Mouse (Mus musculus): Measurements from ENCODE around the gene Ccdc71.

Gene Ccdc71

DNA sequence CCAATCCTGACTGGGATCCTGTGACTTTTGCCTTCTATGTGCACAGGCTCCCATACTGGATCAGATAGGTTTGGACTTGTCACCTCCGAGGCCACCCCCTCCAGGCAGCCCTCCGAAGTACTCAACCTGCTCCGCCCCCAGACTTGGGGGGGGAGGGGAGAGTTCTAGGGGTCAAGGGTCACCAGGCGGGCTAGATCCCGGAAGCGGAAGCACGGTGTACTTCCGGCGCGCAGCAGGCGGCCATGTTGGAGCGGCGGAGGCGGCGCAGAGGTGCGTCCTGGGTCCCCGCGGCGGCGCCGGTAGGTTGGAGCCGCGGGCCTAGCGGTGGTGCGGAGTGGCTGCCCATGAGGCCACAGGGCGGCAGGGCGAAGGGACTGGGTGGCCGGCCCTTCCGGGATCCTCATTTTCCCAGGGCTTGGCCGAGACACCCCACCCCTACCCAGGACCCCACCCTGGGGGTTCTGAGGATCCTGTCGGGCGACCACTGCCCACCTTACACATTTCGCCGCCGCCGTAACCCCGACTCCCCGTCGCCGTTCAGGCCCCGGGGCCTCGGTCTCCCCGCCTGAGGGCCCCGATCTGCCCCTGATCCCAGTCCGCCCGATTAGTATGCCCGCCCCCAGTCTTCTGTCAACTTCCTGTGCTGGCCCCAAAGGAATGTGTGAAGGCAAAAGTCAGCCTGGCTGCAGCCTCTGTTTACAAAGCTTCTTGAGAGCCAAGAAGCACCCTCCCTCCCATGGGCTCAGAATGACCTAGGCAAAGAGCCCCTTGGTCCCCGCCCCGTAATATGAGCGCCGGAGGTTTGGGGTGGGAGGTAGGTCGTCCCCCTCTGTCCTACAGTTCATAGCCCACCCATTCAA, at the start of gene Ccdc71:
TSS of gene Ccdc71 (plus strand) at position 209 of the 860 bp plus-strand sequence.
- DNase-seq (ENCODE audit: extremely low read depth, low read depth): no peak

DNA sequence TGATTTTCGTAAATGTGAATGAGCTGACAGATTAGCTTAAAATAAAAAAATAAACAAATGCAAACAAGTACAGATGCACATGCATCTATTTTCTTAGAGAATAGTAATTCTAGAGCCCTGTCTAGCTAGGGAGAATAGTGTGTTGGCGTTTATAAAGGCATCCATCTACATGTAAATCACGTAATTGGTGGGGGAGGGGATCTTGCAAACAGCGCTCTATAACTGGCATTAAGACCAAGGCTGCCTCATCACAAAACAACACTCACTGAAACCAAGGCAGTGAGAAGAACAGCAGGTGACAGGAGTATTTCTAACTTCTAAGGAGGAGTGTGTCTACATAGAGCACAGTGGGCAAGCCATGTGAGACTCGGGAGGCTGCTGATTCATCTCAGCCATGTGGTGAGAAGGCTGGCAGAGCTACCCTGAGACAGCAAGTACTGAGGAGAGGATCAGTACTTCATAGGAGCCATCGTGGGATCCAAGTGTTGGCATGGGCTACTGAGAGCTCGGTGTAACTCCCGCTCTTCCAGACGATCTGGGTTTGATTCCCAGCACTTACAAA, 48.9 kb upstream of the Ccdc71 start:
- DNase-seq (ENCODE audit: extremely low read depth, low read depth): no peak

DNA sequence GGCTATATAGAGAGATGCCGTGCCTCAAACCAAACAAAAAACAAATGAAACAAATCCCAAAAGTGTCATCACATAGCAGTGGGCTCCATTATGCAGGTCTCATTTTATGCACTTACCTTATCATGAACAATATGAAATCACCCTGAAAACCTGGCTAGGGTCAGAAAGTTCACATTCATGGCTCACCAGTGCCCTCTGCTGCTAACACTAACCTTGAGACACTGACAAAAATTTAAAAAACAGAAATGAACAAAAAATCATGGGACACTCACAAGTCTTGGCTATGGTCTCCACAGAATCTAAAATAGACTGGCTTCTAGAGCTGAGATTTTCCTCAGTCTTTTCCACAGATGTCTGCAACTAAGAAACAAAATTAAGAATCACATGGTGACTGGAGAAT, 48.1 kb upstream of the Ccdc71 start:
- DNase-seq (ENCODE audit: extremely low read depth, low read depth): peak; percentile 13

DNA sequence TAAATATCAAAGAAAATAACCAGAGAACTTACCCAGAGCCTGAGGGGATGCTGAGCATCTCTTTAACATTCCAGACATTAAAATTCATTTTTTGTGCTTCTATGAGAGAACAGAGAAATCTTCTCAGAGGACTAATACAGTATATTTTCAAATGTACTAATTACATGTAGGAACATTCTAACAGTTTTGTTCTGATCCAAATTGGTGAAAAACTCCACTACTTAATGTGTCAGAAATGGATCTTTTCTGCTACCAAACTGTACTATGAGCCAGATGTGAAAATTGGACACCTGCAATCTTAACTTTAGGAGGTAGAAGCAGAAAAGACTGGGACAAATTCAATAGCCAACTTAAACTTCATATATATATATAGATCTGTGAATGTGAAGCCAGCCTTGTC, 31.9 kb upstream of the Ccdc71 start, which contains the start of gene Ccdc36:
TSS of gene Ccdc36 (minus strand) at position 101 of the 400 bp plus-strand sequence.
- no peak for DNase-seq (ENCODE audit: extremely low read depth, low read depth)

DNA sequence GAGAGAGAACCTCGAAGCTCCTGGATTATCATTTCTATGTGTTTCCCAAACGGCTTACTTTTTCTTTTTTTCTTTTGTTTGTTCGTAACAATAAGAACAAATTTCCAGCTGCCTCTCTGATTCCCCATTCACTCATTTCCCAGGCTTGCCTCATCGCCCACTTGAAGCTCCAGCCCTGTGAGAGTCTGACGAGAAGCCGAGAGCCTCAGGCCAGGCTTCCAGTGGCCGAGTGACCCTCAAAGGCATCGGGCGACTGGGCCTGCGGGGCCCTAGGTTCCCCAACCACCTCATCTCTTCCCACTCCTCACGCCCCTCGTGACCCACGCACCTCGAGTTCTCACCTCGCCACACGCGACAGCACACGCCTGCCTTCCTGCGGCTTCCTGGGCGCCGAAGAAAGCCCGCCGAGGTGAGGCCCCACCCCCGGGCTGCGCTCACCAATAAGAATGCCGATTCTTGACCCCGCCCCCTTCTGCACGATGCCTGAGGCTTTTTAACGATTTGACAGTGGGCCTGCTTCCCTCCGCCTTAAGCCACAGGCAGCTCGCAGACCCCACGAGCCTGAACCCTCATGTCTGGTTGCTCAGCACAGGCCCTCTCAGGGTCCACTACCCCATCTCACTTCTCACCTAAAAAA, 28.8 kb upstream of the Ccdc71 start:
- no peak for DNase-seq (ENCODE audit: extremely low read depth, low read depth)

DNA sequence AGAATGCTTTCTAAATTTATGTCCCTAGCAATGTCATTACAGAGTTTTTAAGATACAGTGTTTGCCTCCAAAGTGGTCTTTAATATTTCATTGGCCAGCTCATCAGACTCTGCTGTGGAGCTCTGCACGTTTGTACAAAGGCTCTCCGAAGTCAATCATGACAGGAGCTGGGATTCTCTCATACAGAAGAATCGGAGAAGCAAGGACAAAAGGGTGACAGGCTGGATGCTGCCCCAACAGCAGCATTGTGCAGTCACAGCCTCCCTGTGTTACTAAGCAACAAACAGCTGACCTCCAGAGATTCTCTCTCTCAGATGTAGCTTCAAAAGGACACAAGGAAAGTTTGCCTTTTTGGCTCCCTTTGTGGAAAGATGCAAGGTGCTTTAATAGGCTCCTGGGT, 24.1 kb upstream of the Ccdc71 start, which contains the start of gene BC048562:
TSS of gene BC048562 (plus strand) at position 301 of the 400 bp plus-strand sequence.
- no peak for DNase-seq (ENCODE audit: extremely low read depth, low read depth)

DNA sequence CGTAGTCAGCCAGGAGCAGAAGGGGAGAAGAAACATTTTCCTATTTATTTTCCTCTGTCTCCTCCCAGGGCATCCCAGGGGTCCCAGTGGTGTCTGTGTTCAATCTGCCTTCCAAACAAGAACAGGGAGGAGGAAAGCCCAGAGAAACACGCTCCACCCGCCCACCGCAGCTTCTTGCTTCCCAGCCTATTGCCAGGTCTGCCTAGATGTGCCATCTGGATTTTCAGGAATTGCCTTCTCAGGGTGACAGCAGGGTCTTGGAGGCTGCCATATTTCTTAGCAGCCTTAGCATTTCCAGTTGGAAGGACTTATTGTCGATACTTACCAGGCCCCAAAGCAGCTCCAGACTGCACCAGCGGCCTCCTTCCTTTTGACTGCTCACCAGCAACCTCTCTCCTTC, 21.2 kb upstream of the Ccdc71 start:
- DNase-seq (ENCODE audit: extremely low read depth, low read depth): no peak

DNA sequence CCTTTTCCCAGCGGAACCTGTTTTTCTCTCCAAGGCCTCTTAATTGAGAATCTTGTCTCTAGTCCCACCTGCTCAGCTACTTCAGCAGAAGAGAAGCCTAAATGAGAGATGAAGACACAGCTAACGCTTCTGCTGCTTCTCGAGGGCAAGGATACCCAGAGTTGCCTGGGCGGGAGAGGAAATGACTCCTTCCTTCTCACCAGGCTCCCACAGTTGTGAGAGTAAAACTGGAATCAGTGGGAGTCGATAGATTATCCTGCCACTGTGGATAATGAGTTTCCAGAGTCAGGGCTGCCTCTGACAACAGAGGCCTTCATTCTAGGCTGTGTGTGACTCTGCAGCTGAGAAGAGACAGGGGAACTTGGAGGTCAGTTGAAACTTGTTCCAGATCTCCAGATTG, 19.8 kb upstream of the Ccdc71 start:
- no peak for DNase-seq (ENCODE audit: extremely low read depth, low read depth)

DNA sequence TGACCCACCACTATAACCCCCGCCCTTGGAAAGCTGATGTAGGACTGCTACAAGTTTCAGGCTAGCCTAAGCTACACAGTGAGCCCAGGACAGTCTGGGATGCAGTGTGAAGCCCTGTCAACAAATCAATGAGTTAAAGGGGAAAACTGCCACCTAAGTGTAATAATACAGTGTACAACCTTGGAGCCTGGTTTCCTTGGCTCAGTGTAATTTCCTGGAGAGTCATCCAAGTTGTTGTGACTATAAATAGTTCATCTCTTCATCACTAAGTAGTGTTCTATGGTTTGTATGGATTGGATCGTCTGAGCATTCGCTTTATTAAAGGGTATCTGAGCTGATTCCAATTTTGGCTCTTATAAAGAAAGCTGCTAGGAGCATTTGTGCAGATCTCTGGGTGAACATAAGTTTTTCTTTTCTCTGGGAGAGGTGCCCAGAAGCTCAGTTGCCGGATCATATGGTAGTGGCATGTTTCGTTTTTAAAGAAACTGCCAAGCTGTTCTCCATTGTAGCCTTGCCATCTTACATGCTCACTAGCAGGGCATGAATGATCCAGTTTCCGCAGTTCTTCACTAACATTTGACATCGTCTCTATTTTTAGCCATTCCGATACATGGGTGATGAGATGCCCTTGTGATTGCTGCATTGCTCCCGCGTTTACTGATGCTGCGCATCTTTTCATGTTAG, 18.9 kb upstream of the Ccdc71 start:
- no peak for DNase-seq (ENCODE audit: extremely low read depth, low read depth)

DNA sequence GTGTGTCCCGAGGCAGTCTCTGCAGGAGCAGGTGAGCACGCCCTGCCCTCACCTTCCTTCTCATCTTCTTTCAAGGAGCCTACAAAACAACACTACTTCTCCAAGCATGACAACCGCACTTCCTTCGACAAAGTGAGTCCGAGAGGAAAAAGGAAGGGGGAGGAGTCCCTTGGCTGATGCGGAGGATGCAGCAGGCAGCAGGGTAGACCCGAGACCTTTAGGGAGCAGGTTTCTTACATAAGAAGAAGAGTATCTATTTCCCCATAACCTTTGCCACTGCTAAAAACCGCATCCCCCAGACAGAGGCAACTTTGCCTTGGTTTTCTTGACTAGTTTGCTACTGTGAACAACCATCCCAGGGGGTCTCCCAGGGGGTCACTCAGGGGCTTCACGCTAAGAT, 15.2 kb upstream of the Ccdc71 start:
- no peak for DNase-seq (ENCODE audit: extremely low read depth, low read depth)

DNA sequence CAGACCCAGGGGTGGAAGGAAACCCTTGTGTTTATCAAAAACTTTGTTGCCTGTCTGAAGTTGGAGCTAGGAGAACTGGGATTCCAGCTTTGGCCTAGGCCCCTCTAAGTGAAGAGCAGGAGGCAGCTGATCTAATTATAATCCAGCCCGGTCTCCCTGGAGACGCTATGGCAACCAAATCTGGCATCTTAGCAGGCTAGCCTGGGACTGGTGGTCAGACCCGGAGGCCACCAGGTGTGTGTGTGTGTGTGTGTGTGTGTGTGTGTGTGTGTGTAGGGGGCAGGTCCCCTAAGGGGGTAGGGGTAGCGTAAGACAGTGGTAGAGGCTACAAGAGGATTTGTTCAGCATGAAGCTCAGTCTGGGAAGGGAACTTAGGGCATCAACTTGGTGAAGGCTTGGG, 10.5 kb upstream of the Ccdc71 start:
- DNase-seq (ENCODE audit: extremely low read depth, low read depth): no peak

DNA sequence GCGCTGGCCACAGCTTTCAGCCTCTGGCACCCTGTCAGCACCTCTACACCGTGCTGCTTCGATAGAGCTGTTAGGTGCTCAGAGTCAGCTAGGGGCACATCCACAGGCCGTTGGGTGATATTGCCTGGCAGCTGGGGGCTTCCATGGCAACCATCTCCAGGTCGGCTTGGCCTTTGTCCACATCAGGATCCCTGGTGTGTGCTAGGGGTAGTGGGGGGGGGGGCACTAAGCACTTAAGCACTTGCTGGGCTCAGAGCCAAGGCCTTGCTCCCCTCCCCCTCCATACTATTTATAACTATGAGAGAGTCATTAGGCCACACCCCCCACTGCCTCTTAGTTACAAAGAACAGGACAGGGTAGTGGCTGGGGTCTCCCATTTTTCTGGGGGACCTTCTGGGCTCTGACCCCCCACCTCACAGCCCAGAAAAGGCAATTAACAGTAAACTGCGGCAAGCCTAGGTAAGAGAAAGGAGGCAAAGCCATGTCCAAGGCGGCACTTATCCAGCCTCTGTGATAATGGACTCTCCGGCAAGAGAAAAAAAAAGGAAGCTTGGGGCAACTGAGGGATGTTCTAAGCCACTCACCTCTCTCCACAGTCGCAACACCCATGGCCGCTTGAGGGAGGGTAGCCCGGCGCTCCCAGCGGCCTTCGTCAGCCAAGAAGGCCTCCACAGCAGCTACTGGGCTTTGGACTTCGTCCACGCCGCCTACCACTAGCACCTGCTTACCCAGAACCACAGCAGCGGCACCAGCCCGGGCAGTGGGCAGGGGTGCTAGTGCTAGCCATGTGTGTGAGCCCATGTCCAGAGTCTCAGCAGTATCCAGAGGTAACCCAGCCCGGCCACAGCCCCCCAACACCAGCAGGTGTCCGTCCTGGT, 9.8 kb upstream of the Ccdc71 start:
- DNase-seq (ENCODE audit: extremely low read depth, low read depth): no peak

DNA sequence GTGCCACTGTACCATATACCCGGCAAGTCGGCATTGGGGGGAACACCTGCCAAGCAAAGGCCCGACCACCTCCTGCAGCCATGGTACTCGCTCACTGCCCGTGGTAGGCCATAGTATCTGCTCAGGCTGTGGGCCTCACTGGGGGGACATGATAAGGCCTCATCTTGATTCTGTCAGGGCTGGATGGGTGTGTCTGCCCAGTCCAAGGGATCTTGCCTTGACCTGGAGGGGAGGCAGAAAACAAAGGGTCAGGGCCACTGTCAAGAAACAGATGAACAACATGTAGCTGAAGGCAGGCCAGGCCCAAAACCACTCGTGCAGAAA, 9.2 kb upstream of the Ccdc71 start:
- DNase-seq (ENCODE audit: extremely low read depth, low read depth): no peak

DNA sequence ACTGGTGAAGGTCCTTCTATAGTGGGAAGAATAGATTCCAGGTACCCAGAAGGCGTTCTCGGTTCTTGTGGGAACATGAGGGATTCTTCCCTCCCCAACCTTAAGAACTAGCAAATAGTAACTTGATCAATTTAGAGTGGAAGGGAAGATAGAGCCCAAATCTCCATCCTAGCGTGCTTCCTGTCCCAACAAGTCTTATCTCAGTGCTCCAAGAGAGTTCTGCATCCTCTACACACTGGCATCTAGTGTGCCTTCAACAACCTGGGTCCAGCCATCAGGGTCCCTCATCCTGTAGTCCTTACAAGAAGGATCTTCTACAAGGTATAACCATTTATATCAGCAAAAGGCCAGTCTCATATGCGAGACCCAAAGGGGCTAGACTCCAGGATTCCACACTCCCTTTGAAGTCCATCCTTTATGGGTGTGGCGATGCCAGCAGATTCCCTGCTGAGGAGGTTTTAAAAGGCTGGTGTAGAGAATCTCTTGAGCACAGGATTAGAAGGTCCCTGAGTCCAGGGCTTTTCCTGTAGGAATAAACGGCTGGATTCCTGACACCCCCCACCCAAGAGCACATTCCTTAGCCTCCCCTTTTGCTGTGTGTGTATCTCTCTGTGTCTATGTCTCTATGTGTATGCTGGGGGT, 8.7 kb upstream of the Ccdc71 start:
- DNase-seq (ENCODE audit: extremely low read depth, low read depth): peak; percentile 67

DNA sequence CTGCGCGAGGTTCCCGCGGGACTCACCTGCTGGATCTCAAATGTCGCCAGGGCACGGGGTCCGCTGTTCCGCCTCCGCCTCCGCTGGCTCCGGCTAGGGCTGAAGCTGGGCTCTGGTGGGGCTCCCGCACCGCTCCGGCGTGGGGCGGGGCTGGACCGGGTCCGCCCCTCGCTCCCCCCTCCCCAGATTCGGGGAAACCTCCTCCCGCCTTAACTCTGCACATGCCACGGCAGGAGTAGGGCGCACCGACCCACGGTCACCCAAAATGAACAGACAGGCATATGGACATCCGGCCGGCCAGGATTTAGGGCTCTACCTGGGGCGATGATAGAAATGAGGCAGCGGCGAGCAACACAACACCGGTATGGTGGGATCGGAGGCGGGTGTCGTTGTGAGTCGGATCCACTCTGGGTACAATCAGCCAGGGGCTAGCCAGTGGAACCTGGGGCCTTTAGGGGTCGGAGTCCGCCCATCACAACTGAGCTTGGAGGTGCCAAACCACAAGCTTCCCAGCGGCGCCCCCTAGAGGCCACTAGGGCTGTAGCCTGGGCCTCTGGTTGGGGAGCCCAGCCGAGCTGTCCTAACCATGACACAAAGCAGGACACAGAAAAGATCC, 7.9 kb upstream of the Ccdc71 start:
- peak; percentile 76 for DNase-seq (ENCODE audit: extremely low read depth, low read depth)

DNA sequence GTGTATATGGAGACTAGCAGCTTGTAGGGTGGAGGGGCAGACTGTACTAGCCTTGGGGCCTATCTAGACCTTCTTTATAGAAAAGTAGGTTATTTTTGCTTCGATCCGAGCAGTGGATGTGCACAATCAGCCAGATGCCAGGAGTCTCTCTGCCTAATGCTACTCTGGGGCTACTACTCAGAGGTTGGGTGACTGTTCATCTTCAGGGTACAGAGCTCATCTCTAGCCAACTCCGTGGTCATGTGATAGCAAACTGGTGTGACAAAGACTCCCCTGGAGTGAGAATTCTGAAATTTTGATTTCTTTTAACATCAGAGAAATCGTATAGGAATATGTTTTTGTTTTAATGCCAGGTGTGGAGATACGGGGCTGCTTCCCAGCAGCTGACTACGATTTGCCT, 7.4 kb upstream of the Ccdc71 start:
- no peak for DNase-seq (ENCODE audit: extremely low read depth, low read depth)

DNA sequence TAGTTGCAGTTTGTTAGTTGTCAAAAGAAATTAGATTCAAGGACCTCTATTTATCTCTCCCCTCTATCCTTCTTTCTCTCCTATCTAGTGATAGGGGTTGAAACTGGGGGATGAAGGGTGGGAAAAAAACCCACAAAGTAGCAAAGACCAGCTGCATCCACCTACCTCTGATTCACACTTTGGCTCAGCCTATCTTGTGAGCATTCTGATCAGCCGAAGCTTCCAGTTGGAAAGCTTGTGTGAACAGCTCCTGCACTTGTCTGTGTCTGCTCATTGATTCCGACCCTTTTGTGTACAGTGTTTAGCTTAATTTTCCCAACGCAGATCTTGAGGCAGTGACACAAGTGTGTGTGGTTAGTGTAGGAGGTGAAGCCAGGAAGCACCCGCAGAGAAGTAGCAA, 6.9 kb upstream of the Ccdc71 start:
- no peak for DNase-seq (ENCODE audit: extremely low read depth, low read depth)

DNA sequence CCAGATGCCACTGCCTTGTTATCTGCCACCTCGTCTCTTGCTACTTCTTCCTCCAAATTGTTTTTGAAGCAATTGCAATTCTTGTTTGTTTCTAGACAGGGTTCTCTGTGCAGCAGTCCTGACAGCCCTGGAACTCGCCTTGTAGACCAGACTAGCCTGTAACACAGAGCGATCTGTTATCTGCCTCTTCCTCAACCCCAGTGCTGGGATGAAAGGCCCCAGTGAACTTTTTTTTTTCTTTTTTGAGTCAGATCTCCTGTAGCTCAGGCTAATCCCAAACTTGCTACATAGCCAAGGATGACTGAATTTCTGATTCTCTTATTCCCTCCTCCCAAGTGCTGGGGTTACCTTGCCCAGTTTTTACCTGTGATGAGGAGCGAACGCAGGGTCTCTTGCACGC, 5.9 kb upstream of the Ccdc71 start:
- no peak for DNase-seq (ENCODE audit: extremely low read depth, low read depth)

DNA sequence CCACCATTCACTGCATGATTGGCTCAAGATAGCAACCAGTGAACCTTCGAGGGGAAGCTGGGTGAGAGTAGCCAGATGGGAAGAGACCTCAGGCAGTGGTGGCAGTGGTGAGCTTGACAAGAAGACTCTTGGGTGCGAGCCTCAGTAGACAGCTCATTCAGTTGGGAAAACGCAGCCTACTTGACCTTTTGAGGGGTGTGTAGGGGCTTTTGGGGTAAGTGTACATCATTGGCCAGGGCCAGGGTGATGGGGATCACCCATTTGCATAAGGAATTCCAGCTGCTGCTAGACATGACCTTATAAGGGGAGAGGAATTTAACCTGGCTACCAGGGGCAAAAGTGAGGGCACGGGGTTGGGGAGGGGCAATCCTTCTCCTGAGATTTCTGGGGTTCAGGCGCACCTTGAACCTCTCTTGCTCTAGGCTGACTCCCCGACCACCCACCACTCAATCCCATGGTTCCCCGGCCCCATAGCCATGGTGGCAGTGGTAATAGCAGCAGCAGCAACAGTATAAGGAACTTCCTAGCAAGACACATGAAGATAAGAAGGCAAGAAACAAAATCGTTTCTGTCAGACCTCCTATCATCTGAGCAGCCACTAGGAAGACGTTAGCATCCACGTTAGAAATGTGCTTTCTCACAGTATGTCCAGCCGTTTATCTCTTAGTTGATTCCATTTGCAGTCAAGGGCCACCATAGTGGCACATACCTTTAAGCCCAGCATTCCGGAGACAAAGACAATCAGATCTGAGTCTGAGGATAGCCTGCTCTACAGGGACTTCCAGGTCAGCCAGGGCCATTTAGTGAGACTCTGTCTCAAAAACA, 4.4 kb upstream of the Ccdc71 start:
- peak; percentile 71 for DNase-seq (ENCODE audit: extremely low read depth, low read depth)

Measured in MEL-GATA-1-ER (cell line).